Mouse (Mus musculus): ENCODE data around the gene Pes1.

GRCm38 (mm10) chr11:3961761-3962160 lies 2.0 kb upstream of the Pes1 start:
- TF ChIP-seq CTCF (IDR thresholded peaks at IDR 0.05; ENCODE audit: low read depth), result no peak
- TF ChIP-seq EP300 (IDR thresholded peaks at IDR 0.05; ENCODE audit: low read depth), result no peak

Measured in heart, postnatal 0 days (tissue).